Mouse (Mus musculus): ENCODE measurements around the gene Cap2. TPM values are rescaled to one million over a fixed set of nuclear protein-coding genes. Genes with fewer than 3 reads are reported as not detected.

Gene Cap2
- polyA plus RNA-seq, 1 experiment: 0.16 TPM

- no peaks in the 10 kb centered on the region for H3K27me3 ChIP-seq (ENCODE audit: control insufficient read depth, insufficient read depth, insufficient read length)
- H3K4me3 ChIP-seq (ENCODE audit: insufficient read depth, poor library complexity, severe bottlenecking): no peak overlapping the region
- no peaks in the 10 kb centered on the region for H3K36me3 ChIP-seq (ENCODE audit: control insufficient read depth, insufficient read depth)
- H3K79me2 ChIP-seq (ENCODE audit: control insufficient read depth, insufficient read depth): no peaks in the 10 kb centered on the region
- TF ChIP-seq CTCF (IDR thresholded peaks at IDR 0.05; ENCODE audit: control insufficient read depth, insufficient read depth, insufficient read length) (no peak), MYOG (IDR thresholded peaks at IDR 0.05; ENCODE audit: control insufficient read depth, extremely low read depth, insufficient read length) (no peak), FOSL1 (IDR thresholded peaks at IDR 0.05; ENCODE audit: insufficient read depth, low read length, poor library complexity, severe bottlenecking) (no peak), MYOD1 (IDR thresholded peaks at IDR 0.05; ENCODE audit: control insufficient read depth, insufficient read length, low read depth) (no peak), MAX (IDR thresholded peaks at IDR 0.05) (no peak), USF1 (IDR thresholded peaks at IDR 0.05; ENCODE audit: low read depth) (no peak), CEBPB (IDR thresholded peaks at IDR 0.05; ENCODE audit: low read depth) (no peak)
- H3ac ChIP-seq (ENCODE audit: control insufficient read depth, insufficient read length, low read depth): no peak overlapping the region
- H3K79me3 ChIP-seq (ENCODE audit: low read depth): no peaks in the 10 kb centered on the region
Observed at GRCm38 (mm10) chr13:46534969-46535785, 33.5 kb downstream of the Cap2 start.

GRCm38 (mm10) chr13:46539284-46539683 lies 37.6 kb downstream of the Cap2 start:
- H3ac ChIP-seq (ENCODE audit: control insufficient read depth, insufficient read length, low read depth): no peak overlapping the region
- TF ChIP-seq CTCF (IDR thresholded peaks at IDR 0.05; ENCODE audit: control insufficient read depth, insufficient read depth, insufficient read length): no peak
- no peak for TF ChIP-seq CEBPB (IDR thresholded peaks at IDR 0.05; ENCODE audit: low read depth)
- TF ChIP-seq MAX (IDR thresholded peaks at IDR 0.05): no peak
- no peak for TF ChIP-seq FOSL1 (IDR thresholded peaks at IDR 0.05; ENCODE audit: insufficient read depth, low read length, poor library complexity, severe bottlenecking)
- TF ChIP-seq MYOG (IDR thresholded peaks at IDR 0.05; ENCODE audit: control insufficient read depth, extremely low read depth, insufficient read length): no peak
- no peak for TF ChIP-seq MYOD1 (IDR thresholded peaks at IDR 0.05; ENCODE audit: control insufficient read depth, insufficient read length, low read depth)
- no peak for TF ChIP-seq USF1 (IDR thresholded peaks at IDR 0.05; ENCODE audit: low read depth)
- no peaks in the 10 kb centered on the region for H3K27me3 ChIP-seq (ENCODE audit: control insufficient read depth, insufficient read depth, insufficient read length)
- H3K79me3 ChIP-seq (ENCODE audit: low read depth): no peaks in the 10 kb centered on the region
- H3K4me3 ChIP-seq (ENCODE audit: insufficient read depth, poor library complexity, severe bottlenecking): no peak overlapping the region
- no peaks in the 10 kb centered on the region for H3K79me2 ChIP-seq (ENCODE audit: control insufficient read depth, insufficient read depth)
- H3K36me3 ChIP-seq (ENCODE audit: control insufficient read depth, insufficient read depth): no peaks in the 10 kb centered on the region

- Histone ChIP-seq H3K27me3 (ENCODE audit: control insufficient read depth, insufficient read depth, insufficient read length) (no peaks in the 10 kb centered on the region), H3K79me2 (ENCODE audit: control insufficient read depth, insufficient read depth) (no peaks in the 10 kb centered on the region), H3K36me3 (ENCODE audit: control insufficient read depth, insufficient read depth) (no peaks in the 10 kb centered on the region), H3K79me3 (ENCODE audit: low read depth) (no peaks in the 10 kb centered on the region), H3K4me3 (ENCODE audit: insufficient read depth, poor library complexity, severe bottlenecking) (no peak overlapping the region), H3ac (ENCODE audit: control insufficient read depth, insufficient read length, low read depth) (no peak overlapping the region)
- TF ChIP-seq CTCF (IDR thresholded peaks at IDR 0.05; ENCODE audit: control insufficient read depth, insufficient read depth, insufficient read length): no peak
- no peak for TF ChIP-seq CEBPB (IDR thresholded peaks at IDR 0.05; ENCODE audit: low read depth)
- TF ChIP-seq USF1 (IDR thresholded peaks at IDR 0.05; ENCODE audit: low read depth): no peak
- TF ChIP-seq MYOD1 (IDR thresholded peaks at IDR 0.05; ENCODE audit: control insufficient read depth, insufficient read length, low read depth): no peak
- no peak for TF ChIP-seq MYOG (IDR thresholded peaks at IDR 0.05; ENCODE audit: control insufficient read depth, extremely low read depth, insufficient read length)
- no peak for TF ChIP-seq FOSL1 (IDR thresholded peaks at IDR 0.05; ENCODE audit: insufficient read depth, low read length, poor library complexity, severe bottlenecking)
- TF ChIP-seq MAX (IDR thresholded peaks at IDR 0.05): no peak
Observed at GRCm38 (mm10) chr13:46540943-46541342, 39.3 kb downstream of the Cap2 start.

GRCm38 (mm10) chr13:46542782-46543181 lies 41.1 kb downstream of the Cap2 start:
- Histone ChIP-seq H3K27me3 (ENCODE audit: control insufficient read depth, insufficient read depth, insufficient read length) (no peaks in the 10 kb centered on the region), H3ac (ENCODE audit: control insufficient read depth, insufficient read length, low read depth) (no peak overlapping the region), H3K79me2 (ENCODE audit: control insufficient read depth, insufficient read depth) (no peaks in the 10 kb centered on the region), H3K79me3 (ENCODE audit: low read depth) (no peaks in the 10 kb centered on the region), H3K36me3 (ENCODE audit: control insufficient read depth, insufficient read depth) (no peaks in the 10 kb centered on the region), H3K4me3 (ENCODE audit: insufficient read depth, poor library complexity, severe bottlenecking) (no peak overlapping the region)
- TF ChIP-seq MAX (IDR thresholded peaks at IDR 0.05) (no peak), CEBPB (IDR thresholded peaks at IDR 0.05; ENCODE audit: low read depth) (no peak), MYOD1 (IDR thresholded peaks at IDR 0.05; ENCODE audit: control insufficient read depth, insufficient read length, low read depth) (no peak), FOSL1 (IDR thresholded peaks at IDR 0.05; ENCODE audit: insufficient read depth, low read length, poor library complexity, severe bottlenecking) (no peak), CTCF (IDR thresholded peaks at IDR 0.05; ENCODE audit: control insufficient read depth, insufficient read depth, insufficient read length) (no peak), MYOG (IDR thresholded peaks at IDR 0.05; ENCODE audit: control insufficient read depth, extremely low read depth, insufficient read length) (no peak), USF1 (IDR thresholded peaks at IDR 0.05; ENCODE audit: low read depth) (no peak)

- no peaks in the 10 kb centered on the region for H3K27me3 ChIP-seq (ENCODE audit: control insufficient read depth, insufficient read depth, insufficient read length)
- H3K79me3 ChIP-seq (ENCODE audit: low read depth): no peaks in the 10 kb centered on the region
- H3ac ChIP-seq (ENCODE audit: control insufficient read depth, insufficient read length, low read depth): no peak overlapping the region
- H3K36me3 ChIP-seq (ENCODE audit: control insufficient read depth, insufficient read depth): no peaks in the 10 kb centered on the region
- no peak for TF ChIP-seq CEBPB (IDR thresholded peaks at IDR 0.05; ENCODE audit: low read depth)
- no peak for TF ChIP-seq MAX (IDR thresholded peaks at IDR 0.05)
- no peak for TF ChIP-seq MYOD1 (IDR thresholded peaks at IDR 0.05; ENCODE audit: control insufficient read depth, insufficient read length, low read depth)
- no peak for TF ChIP-seq USF1 (IDR thresholded peaks at IDR 0.05; ENCODE audit: low read depth)
- TF ChIP-seq MYOG (IDR thresholded peaks at IDR 0.05; ENCODE audit: control insufficient read depth, extremely low read depth, insufficient read length): no peak
- TF ChIP-seq FOSL1 (IDR thresholded peaks at IDR 0.05; ENCODE audit: insufficient read depth, low read length, poor library complexity, severe bottlenecking): no peak
- no peak for TF ChIP-seq CTCF (IDR thresholded peaks at IDR 0.05; ENCODE audit: control insufficient read depth, insufficient read depth, insufficient read length)
- H3K79me2 ChIP-seq (ENCODE audit: control insufficient read depth, insufficient read depth): no peaks in the 10 kb centered on the region
- H3K4me3 ChIP-seq (ENCODE audit: insufficient read depth, poor library complexity, severe bottlenecking): no peak overlapping the region
Observed at GRCm38 (mm10) chr13:46544608-46545007, 43.0 kb downstream of the Cap2 start.

Measured in C2C12 (cell line).